Mouse (Mus musculus) liver, postnatal 0 days (tissue): ENCODE results near the gene Foxn2.

Source experiments
- CTCF ChIP-seq: sonication (generic); IDR thresholded peaks from 2 replicates; pipeline ENCODE4 v1.5.1; 2016; ENCODE audit warnings: antibody characterized with exemption, low read depth
- EP300 ChIP-seq: IDR thresholded peaks from 2 replicates; pipeline ENCODE4 v1.6.1; 2016; ENCODE audit warnings: antibody characterized with exemption, low read depth, mild to moderate bottlenecking

DNA sequence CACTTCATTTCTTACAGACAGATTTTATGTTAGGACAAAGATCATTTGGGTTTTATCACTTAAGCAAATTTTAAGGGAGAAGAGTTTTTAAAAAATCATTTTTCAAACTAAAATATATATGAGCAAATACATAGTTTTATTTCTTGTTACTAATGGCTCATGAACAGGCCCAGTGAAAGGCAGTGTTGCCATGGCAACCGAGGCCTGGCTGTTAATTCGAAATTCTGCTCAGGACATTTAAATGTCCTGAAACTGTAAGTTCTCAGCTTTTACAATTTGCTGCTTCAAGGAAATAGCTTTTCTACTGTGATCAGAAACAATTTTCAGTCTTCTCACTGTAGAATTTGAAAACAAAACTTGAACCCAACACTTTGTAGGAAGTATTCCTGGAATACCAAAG, 33.3 kb downstream of the Foxn2 start:
- TF ChIP-seq CTCF: no peak
- no peak for TF ChIP-seq EP300
